Mouse (Mus musculus) myocyte (in vitro differentiated cells): ENCODE data around the gene Ccna2. TPM values are rescaled to one million over a fixed set of nuclear protein-coding genes. Genes with fewer than 3 reads are reported as not detected.

Experiments
- H3K27me3 ChIP-seq: one replicate; pipeline ENCODE4 v1.6.1; 2011; ENCODE audit not compliant: control insufficient read depth, insufficient read depth, insufficient read length
- H3K36me3 ChIP-seq: one replicate; pipeline ENCODE4 v1.6.1; 2011; ENCODE audit not compliant: control insufficient read depth, insufficient read depth
- H3K4me2 ChIP-seq: one replicate; pipeline ENCODE4 v1.6.1; 2011; ENCODE audit warnings: low read depth, control low read depth
- H3K4me3 ChIP-seq: one replicate; pipeline ENCODE4 v1.5.1; 2011; ENCODE audit warnings: mild to moderate bottlenecking, control low read depth, moderate library complexity
- H3K79me2 ChIP-seq: one replicate; pipeline ENCODE4 v1.6.1; 2011; ENCODE audit not compliant: control insufficient read depth, insufficient read depth
- H3ac ChIP-seq: one replicate; pipeline ENCODE4 v1.6.1; 2011; ENCODE audit not compliant: control insufficient read depth, insufficient read length
- CEBPB ChIP-seq: IDR thresholded peaks from 2 replicates; pipeline ENCODE4 v1.6.1; 2011; ENCODE audit warnings: mild to moderate bottlenecking, moderate library complexity; ENCODE audit not compliant: poor library complexity, insufficient read depth, severe bottlenecking
- E2F4 ChIP-seq: IDR thresholded peaks from one replicate; pipeline ENCODE4 v1.6.1; 2011; ENCODE audit warnings: mild to moderate bottlenecking, control low read depth, moderate library complexity; ENCODE audit not compliant: insufficient read depth
- MAX ChIP-seq: IDR thresholded peaks from one replicate; pipeline ENCODE4 v1.6.1; 2011; ENCODE audit warnings: low read depth, mild to moderate bottlenecking, control low read depth
- MYOD1 ChIP-seq, 3 experiments: IDR thresholded peaks; one replicate each; pipeline ENCODE4 v1.6.1; 2011; ENCODE audit warnings: control low read depth in 2 of 3, low read depth in 2 of 3, mild to moderate bottlenecking in 2 of 3, moderate library complexity in 1 of 3; ENCODE audit not compliant: insufficient read length in 2 of 3, control insufficient read depth in 1 of 3
- MYOG ChIP-seq, 3 experiments: IDR thresholded peaks; one replicate each; pipeline ENCODE4 v1.6.1; 2011; ENCODE audit warnings: control low read depth in 2 of 3, low read depth in 2 of 3, mild to moderate bottlenecking in 2 of 3; ENCODE audit not compliant: insufficient read length in 2 of 3, control insufficient read depth in 1 of 3, insufficient read depth in 1 of 3
- POLR2A ChIP-seq: IDR thresholded peaks from one replicate; pipeline ENCODE4 v1.6.1; 2011; ENCODE audit warnings: low read depth, mild to moderate bottlenecking, control low read depth, moderate library complexity; ENCODE audit not compliant: insufficient read length
- POLR2AphosphoS2 ChIP-seq: IDR thresholded peaks from one replicate; pipeline ENCODE4 v1.6.1; 2011; ENCODE audit warnings: low read depth, control low read depth; ENCODE audit not compliant: insufficient read length
- REST ChIP-seq: IDR thresholded peaks from one replicate; pipeline ENCODE4 v1.6.1; 2011; ENCODE audit warnings: mild to moderate bottlenecking, control low read depth, moderate library complexity; ENCODE audit not compliant: insufficient read depth, insufficient read length
- SRF ChIP-seq: IDR thresholded peaks from one replicate; pipeline ENCODE4 v1.6.1; 2011; ENCODE audit warnings: low read depth; ENCODE audit not compliant: control insufficient read depth, insufficient read length
- TCF12 ChIP-seq: IDR thresholded peaks from one replicate; pipeline ENCODE4 v1.6.1; 2011; ENCODE audit warnings: mild to moderate bottlenecking, control low read depth; ENCODE audit not compliant: poor library complexity, insufficient read depth, severe bottlenecking
- TCF3 ChIP-seq: IDR thresholded peaks from one replicate; pipeline ENCODE4 v1.6.1; 2011; ENCODE audit warnings: low read depth, control low read depth; ENCODE audit not compliant: insufficient read length
- USF1 ChIP-seq: IDR thresholded peaks from one replicate; pipeline ENCODE4 v1.6.1; 2011; ENCODE audit warnings: low read depth, mild to moderate bottlenecking, control low read depth, moderate library complexity
- polyA plus RNA-seq: library from polyadenylated mRNA; unstranded; fragments of >200 nt; fragmentation: generic; extraction: Trizol; gene quantifications from one replicate; pipeline ENCODE4 v1.2.1, GENCODE M21; 2012; ENCODE audit warnings: missing spikeins

Gene Ccna2
- polyA plus RNA-seq, 1 experiment = 29.0 TPM

- H3K79me2 ChIP-seq = no peaks in the 10 kb centered on the region
- peaks cover 43% of the 10 kb centered on the region for H3K36me3 ChIP-seq
- no peak overlapping the region for H3K4me2 ChIP-seq
- no peak overlapping the region for H3K4me3 ChIP-seq
- TF ChIP-seq MYOD1 (IDR thresholded peaks at IDR 0.05; ENCODE audit: control insufficient read depth in 1 of 3, insufficient read length in 2 of 3, low read depth in 2 of 3) (no peak), MYOG (IDR thresholded peaks at IDR 0.05; ENCODE audit: control insufficient read depth in 1 of 3, insufficient read depth in 1 of 3, insufficient read length in 2 of 3, low read depth in 2 of 3) (no peak), POLR2AphosphoS2 (no peak), TCF3 (no peak), USF1 (no peak), SRF (no peak), MAX (no peak), REST (no peak), TCF12 (no peak), CEBPB (no peak), E2F4 (no peak), POLR2A (no peak)
- H3ac ChIP-seq = no peak overlapping the region
- H3K27me3 ChIP-seq = no peaks in the 10 kb centered on the region
Observed at GRCm38 (mm10) chr3:36559606-36560005, 12.3 kb downstream of the Ccna2 start.

GRCm38 (mm10) chr3:36557601-36558000 is 14.3 kb downstream of the Ccna2 start:
- no peak for TF ChIP-seq CEBPB
- TF ChIP-seq REST = no peak
- TF ChIP-seq TCF12 = no peak

GRCm38 (mm10) chr3:36552406-36553047 is 19.4 kb downstream of the Ccna2 start, which contains the start of gene Exosc9:
Exosc9 (plus strand) TSS chr3:36552606.
- peak within 1 kb of the TSS; percentile 79 for H3ac ChIP-seq
- peaks cover 17% of the 10 kb centered on the region for H3K36me3 ChIP-seq
- peak within 1 kb of the TSS; percentile 99 for H3K4me2 ChIP-seq
- peak within 1 kb of the TSS; percentile 89 for H3K4me3 ChIP-seq
- peaks cover 9% of the 10 kb centered on the region for H3K79me2 ChIP-seq
- no peaks in the 10 kb centered on the region for H3K27me3 ChIP-seq
- TF ChIP-seq MYOG (IDR thresholded peaks at IDR 0.05; ENCODE audit: control insufficient read depth in 1 of 3, insufficient read depth in 1 of 3, insufficient read length in 2 of 3, low read depth in 2 of 3) = no peak
- TF ChIP-seq CEBPB = no peak
- peak; percentile 74 for TF ChIP-seq POLR2AphosphoS2
- TF ChIP-seq POLR2A = peak; percentile 65
- no peak for TF ChIP-seq USF1
- TF ChIP-seq SRF = peak; percentile 69
- TF ChIP-seq TCF3 = no peak
- no peak for TF ChIP-seq E2F4
- no peak for TF ChIP-seq MYOD1 (IDR thresholded peaks at IDR 0.05; ENCODE audit: control insufficient read depth in 1 of 3, insufficient read length in 2 of 3, low read depth in 2 of 3)
- no peak for TF ChIP-seq REST
- TF ChIP-seq MAX = no peak
- TF ChIP-seq TCF12 = no peak

More at GRCm38 (mm10) chr3:36557601-36558000, 14.3 kb downstream of the Ccna2 start:
- peaks cover 7% of the 10 kb centered on the region for H3K79me2 ChIP-seq
- peaks cover 25% of the 10 kb centered on the region for H3K36me3 ChIP-seq
- no peaks in the 10 kb centered on the region for H3K27me3 ChIP-seq
- no peak overlapping the region for H3ac ChIP-seq
- H3K4me2 ChIP-seq = no peak overlapping the region
- no peak overlapping the region for H3K4me3 ChIP-seq

- Histone ChIP-seq H3ac (peak overlapping the region; percentile 79), H3K4me2 (peak overlapping the region; percentile 99)
- TF ChIP-seq TCF3 (no peak), REST (no peak), MYOD1 (IDR thresholded peaks at IDR 0.05; ENCODE audit: control insufficient read depth in 1 of 3, insufficient read length in 2 of 3, low read depth in 2 of 3) (no peak), POLR2A (no peak), CEBPB (no peak), MYOG (IDR thresholded peaks at IDR 0.05; ENCODE audit: control insufficient read depth in 1 of 3, insufficient read depth in 1 of 3, insufficient read length in 2 of 3, low read depth in 2 of 3) (no peak)
Observed at GRCm38 (mm10) chr3:36551851-36552384, 20.0 kb downstream of the Ccna2 start.

GRCm38 (mm10) chr3:36551343-36551742 is 20.6 kb downstream of the Ccna2 start:
- H3K4me2 ChIP-seq = peak overlapping the region; percentile 99
- H3K27me3 ChIP-seq = no peaks in the 10 kb centered on the region
- TF ChIP-seq TCF3 (peak; percentile 98), E2F4 (no peak), MAX (no peak), TCF12 (peak; percentile 98), MYOD1 (IDR thresholded peaks at IDR 0.05; ENCODE audit: control insufficient read depth in 1 of 3, insufficient read length in 2 of 3, low read depth in 2 of 3) (peak; percentile 77 to 96 (median 95)), MYOG (IDR thresholded peaks at IDR 0.05; ENCODE audit: control insufficient read depth in 1 of 3, insufficient read depth in 1 of 3, insufficient read length in 2 of 3, low read depth in 2 of 3) (peak; percentile 95 to 98 (median 97))
- peak overlapping the region; percentile 89 for H3K4me3 ChIP-seq
- H3K79me2 ChIP-seq = peaks cover 9% of the 10 kb centered on the region
- peaks cover 16% of the 10 kb centered on the region for H3K36me3 ChIP-seq
- H3ac ChIP-seq = peak overlapping the region; percentile 79

More at GRCm38 (mm10) chr3:36551851-36552384, 20.0 kb downstream of the Ccna2 start:
- H3K36me3 ChIP-seq = peaks cover 17% of the 10 kb centered on the region
- H3K27me3 ChIP-seq = no peaks in the 10 kb centered on the region
- peak overlapping the region; percentile 89 for H3K4me3 ChIP-seq
- H3K79me2 ChIP-seq = peaks cover 9% of the 10 kb centered on the region
